Mouse (Mus musculus) G1E-ER4 (cell line): ENCODE data around the gene Otx2. TPM values are rescaled to one million over a fixed set of nuclear protein-coding genes. Genes with fewer than 3 reads are reported as not detected.

ENCODE experiments used
- GATA1 ChIP-seq: IDR thresholded peaks from one replicate; pipeline ENCODE4 v1.8.0; 2012; ENCODE audit warnings: low read length, inconsistent platforms
- polyA plus RNA-seq: library from polyadenylated mRNA; stranded (reverse); fragments of >175 nt; gene quantifications from 2 replicates; pipeline ENCODE4 v1.2.3, GENCODE M21; 2012

The Otx2 gene
- polyA plus RNA-seq = not detected in 2 replicates

DNA sequence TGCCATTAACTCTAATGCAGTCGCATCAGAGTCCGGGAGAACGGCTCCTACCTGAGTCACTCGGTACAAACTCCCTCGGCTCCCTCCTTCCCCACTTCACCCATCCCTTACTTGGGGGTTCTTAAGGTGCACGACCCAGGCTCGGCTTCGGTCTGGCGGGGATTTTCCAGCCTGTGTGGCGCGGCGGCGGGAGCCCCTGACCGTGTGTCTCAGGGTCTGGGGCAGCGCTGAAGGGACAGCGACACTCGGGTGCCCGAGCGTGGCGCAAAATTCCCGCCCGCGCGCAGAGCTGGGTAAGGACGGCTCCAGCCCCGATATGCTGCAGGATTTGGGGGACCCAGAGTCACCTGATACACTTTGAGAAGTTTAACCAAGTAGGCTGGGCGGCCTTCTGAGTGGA is at the start of gene Otx2:
Gene Otx2 (minus strand): TSS at position 279 of the 400 bp plus-strand sequence.
- no peak for TF ChIP-seq GATA1

DNA sequence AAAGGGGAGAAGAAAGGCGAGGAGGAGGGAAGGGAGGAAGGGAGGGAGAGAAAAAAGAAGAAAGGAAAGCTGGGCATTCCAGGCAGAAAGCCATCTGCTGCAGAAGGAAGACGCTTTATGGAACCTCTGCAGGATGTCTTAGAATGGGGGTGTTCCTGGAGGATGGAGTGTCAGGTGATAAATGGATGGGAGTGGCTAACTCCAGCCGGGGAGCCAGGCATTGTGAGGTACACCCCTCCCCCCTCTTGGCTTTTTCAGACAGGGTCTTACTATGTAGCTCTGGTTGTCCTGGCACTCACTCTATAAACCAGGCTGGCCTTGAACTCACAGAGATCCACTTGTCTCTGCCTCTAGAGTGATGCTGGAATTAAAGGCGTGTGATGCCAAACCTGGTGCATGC is 49.1 kb upstream of the Otx2 start:
- no peak for TF ChIP-seq GATA1

DNA sequence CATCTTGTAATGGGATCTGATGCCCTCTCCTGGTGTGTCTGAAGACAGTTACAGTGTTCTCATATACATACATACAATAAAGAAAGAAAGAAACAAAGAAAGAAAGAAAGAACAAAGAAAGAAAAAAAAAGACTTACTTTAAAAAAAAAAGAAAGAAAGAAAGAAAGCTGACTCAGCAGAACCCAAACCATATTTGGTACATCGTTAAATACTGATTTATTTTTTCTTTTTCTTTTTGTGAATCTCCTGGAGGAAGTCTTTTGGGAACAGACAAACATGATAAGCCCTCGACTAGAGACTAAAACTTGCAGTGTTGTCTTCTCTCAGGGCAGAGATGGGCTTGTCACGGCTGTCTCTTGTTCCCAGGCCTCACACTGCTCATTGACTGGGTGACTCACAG is 45.7 kb upstream of the Otx2 start:
- no peak for TF ChIP-seq GATA1

DNA sequence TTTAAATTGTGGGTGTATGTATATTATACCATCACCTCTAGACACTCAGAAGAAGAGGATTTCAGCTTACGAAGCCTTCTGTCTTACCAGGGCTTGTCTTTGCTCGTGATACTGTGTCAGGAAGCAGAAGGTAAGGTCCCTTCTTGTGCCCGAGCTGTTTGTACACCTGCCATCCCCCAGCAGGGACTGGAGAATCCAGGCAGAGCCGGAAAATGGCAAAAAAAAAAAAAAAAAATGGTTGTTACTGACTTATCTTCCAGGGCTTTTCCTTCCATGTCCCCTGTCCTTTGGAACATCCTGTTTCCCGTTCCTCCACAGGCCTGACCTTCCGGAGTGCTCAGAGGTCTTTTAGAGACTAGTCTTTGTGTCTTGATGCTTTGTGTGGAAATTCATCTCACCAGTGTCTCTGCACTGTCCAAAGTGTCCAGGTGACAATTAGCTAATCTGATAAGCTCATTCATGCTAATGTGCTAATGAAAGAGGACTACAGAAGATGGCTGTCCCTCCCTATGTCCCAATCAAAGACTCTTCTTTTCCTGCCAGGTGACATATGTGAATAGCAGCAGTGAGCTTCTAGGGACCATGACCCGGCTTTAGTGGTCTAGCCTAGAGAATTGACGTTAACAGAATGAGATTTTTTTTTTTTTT is 44.1 kb upstream of the Otx2 start:
- no peak for TF ChIP-seq GATA1

DNA sequence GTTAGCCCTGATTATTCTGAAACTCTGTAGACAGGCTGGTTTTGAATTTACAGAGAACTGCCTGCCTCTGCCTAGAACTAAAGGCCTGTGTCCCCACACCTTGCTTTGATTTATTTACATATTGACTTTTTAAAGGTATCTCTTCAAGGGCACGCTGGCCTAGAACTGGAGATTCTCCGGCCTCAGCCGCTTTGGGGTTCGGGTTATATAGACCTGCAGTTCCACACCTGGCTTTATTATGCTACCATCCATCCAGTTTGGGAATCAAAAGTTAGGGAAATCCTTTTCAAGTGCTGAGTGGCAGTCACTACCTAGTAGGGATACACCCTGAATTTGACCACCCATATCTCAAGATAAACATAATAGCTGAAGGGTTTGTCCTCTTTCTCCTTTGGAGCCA is 42.8 kb upstream of the Otx2 start:
- no peak for TF ChIP-seq GATA1

DNA sequence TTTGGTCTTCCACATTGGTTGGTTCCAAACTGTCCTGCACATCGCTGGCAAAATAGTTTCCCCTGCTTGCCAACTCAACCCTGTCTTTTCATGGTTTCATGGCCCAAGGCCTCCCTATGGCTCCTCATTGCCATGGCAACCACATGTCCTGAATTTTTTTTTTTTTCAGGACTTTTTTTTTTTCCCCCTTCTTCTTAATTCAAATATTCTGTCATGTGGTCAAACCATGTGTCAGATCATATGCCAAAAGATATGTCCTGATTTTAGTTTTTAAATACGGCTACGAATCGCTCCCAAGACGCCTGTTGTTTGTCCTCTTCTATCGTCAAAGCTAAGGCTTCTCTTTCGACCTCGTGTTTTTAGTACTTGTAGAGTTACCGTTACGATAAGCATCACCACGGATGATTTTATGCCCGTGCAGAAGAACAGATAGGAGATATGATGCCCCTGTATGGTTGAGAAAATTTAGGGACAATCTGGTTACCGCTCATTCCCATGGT is 37.3 kb upstream of the Otx2 start:
- TF ChIP-seq GATA1 = no peak

DNA sequence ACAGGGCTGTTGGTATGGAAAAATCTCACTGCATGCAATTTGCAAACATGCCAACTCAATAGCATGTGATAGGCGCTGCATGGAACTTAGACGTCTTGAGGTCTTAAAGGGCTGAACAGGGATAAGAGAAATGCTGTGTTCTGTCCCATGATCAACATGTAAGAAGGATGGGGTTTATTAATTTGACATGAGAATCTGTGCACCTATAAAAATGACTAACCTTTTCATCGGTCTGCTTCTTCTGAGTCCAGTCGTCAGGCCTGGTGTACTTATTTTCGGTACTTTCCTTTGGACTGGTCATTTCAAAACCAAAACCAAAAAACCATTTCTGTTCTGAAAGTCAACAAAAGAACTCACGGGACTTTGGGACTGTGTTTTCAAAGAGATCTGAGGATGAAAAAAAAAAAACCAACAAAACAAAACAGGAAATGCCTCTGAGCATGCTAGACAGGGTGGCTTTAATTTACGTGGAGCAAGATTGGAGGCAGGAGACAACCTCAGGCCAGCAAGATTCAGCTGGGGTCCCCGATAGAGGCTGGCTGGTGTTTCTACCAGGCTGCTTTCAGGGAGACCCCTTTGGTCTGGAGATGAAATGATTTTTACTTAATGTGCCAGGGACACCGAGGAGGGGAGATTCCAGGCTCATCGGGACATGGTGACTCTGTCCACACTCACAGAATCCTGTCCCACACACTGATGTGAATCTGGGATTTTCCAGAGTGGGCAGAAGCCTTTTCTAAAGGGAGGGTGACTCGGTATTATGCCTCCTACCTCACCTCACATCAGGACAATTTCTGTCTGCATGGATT is 36.6 kb upstream of the Otx2 start:
- TF ChIP-seq GATA1 = no peak

DNA sequence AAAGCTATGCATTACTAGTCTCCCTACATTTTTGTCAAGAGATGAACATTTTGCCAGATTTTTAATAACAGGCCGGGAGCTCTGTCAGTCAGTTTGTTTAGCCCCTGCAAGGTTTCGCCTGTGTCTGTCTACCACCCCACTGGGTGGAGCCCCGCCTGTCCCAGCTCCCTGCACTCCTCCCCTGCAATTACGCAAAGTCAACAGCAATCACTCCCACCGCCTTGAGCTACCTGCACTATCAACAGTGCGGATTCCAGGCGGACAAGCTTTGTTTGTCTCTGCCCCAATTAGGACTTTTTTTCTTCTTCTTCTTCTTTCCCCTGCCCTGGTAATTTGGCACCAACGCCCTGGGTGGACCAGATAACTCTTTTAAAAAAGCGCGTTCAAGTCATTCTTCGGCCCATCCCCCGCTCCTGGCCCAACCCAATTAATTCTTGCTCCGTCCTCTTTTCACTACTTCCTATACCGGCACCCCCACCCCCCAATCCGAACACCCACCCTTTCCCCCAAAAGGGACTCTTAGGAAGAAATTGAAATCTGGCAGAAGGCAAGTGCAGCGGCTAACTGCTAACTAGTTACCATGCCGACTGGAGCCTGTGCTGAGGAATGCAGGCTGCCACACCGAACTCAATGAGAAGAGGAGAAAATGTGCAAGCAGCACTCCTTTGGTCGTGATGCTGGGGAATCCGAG is 35.9 kb upstream of the Otx2 start:
- TF ChIP-seq GATA1 = no peak

DNA sequence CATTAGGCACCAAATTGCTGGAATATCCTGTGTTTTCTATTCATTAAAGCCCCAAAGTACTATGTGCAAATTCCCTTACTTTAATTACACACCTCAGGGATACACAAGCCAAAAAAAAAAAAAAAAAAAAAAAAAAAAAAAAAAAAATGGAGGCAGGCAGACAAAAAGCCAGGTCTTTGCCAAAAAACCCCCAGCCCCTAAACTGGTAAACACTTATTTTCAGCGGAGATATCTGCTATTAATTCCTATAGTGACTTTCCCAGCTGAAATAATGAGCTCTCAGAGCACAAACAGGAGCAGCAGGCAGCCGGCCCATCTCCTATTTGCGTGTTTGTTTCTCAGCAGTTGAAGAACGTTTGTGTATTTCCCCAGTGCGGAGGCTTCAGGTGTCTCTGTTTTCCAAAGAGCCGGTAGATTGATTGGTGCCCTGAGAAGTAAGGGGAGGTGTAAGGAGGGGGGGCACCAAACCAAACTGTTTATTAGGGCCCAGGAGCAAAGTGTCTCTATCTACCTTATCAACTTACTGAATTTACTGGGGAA is 34.3 kb upstream of the Otx2 start:
- no peak for TF ChIP-seq GATA1

DNA sequence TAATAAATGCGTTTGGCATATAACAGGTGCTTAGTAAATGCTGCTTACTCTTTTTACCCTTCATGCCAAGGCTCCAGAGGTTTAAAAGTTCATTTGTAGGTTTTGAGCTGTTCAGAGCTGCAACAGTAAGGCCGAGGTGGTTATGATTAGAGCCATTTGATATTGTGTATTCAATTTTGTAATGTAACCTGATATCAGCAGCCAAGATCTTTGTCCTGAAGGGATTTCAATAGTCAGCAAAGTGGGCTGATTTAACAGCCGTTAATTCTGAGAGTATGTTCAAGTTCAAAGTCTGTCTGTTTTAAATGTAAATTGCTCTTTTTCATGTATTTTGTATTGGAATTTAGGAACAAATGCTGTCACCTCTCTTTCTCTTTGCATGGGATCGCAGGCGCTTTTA is 33.8 kb upstream of the Otx2 start:
- no peak for TF ChIP-seq GATA1

DNA sequence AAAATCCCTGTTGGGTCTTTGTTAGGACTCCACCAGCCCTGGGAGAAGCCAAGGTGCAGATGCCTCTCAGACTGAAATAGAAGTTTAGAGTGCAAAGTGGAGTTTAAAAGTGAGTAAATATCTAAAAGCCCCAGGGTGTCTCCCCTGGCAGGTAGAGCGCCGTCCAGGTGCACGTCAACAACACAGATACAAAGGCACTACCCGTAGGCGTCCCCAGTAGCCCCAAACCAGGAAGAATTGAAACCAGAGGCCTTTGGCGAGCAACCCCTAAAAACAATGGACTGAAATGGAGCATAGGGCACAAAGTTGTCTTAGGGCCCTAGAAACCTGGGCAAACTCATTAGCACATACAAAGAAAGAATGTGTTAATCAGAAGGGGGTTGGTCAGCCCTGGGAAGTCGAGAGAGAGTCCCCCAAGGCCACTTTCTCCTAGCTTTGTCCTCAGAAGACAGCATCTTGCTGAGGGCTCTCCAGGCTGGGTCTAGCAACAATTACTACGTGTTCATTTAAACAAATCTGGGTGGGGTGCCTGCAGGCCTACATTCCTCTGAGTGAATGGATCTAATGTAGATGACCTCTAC is 27.3 kb upstream of the Otx2 start:
- no peak for TF ChIP-seq GATA1

DNA sequence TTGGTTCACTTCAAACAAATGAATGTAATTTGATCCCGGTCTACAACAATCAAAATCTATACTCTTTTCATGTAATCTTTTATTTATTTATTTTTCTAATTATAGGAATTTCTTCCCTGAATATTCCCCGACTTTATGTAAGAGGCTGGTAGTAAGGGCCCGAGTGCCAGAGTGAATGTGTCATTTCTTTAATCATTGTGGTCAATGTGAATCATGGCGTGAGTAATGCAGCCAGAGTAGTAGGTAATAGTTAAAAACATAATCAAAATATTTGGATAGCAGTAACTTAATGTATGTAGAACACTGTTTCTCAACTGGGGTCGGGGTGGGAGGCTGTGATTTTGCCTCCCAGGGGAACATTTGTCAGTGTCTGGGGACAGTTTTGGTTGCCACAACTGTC is 6.0 kb upstream of the Otx2 start:
- no peak for TF ChIP-seq GATA1

DNA sequence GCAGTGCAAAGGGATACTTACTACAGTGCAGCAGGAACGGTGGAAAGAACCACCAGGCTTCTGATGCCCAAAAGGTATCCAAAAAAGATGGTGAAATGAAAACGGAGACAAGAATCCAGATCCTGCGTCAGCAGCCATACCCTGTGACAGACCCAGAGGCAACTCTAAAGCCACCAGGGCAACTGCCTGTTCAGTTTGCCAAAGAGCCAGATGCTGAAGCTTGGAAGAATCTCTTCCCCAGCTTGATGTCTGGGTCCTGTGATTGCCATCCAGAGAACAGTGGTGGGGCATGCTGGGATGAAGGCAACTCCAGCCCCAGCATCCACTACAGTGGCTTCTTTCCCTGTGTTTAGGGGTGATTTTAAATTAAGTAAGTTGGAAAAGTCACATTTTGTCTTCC is 5.1 kb upstream of the Otx2 start:
- TF ChIP-seq GATA1 = no peak

DNA sequence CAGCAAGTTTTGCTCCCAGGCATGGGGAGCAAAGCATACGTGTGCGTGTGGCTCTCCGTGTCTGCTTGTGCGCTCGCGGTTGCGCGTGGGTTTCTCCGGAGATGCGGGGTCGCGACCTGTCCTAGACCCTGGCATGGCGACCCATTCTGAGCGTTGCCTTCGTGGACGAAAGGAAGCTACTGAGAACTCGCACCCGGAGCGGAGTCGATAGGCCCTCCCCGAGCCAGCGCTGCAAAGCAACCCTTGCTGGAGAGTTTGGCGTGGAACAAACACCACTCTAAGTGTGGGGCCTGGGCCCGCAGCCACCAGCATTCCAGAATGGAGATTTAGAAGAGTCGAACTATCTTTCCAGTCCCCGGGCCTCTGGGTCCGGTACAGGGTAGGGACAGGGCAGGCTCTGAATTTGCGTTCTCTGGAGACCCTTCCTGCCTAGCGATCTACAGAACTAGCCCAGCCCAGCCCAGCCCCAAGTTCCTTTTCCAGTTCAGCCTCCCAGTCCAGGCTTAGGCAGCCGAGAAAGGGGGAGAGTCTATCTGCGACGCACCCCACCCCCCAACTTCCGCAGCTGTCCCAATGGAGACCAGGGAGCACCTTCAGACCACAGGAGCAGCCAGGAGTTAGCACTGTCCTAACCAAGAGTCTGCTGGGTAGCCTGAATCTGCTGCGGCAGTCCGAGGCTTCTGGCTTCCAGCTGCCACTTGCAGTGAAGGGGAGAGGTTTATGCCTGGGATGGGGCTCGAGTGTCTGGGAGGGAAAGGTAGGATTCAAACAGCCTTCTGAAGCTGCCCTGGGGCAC is 615 bp upstream of the Otx2 start:
- TF ChIP-seq GATA1 = no peak

DNA sequence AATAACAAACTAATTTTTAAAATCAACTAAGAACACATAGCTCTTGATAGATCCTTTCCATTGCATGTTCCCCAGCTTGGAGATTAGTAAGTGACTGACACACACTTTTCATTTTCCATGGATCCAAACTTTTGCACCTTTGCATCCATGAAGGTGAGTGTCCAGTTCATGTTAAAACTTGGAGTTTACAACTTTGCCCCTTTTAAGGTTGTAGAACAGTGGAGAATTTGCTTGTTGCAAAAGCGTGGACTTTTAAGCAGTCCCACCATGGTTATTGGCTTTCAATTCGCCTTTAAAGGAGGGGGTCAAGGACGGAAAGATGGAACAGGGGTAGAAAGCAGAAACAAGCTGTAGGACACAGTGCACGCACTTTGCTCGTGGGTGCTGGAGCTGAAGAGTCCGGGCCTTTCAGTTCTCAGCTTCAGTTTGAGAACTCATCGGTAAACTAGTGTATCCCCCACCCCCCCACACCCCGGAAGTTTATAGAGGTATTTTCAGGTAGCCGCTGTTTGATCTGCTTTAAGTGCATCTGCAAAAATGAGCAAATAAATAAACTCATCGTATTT is 925 bp downstream of the Otx2 start:
- no peak for TF ChIP-seq GATA1
